Mouse (Mus musculus) right cerebral cortex, postnatal 4 days (tissue): ENCODE measurements around the gene Scamp4.
"Not testable (repeated sequence)": the region's sequence is repeated elsewhere in the genome, so short reads cannot be mapped to it uniquely, and the experiment has no call there.

Experiments
- DNase-seq: peaks from one replicate; pipeline ENCODE4 v3.0.0-alpha.2; 2022

Scamp4 gene

DNA sequence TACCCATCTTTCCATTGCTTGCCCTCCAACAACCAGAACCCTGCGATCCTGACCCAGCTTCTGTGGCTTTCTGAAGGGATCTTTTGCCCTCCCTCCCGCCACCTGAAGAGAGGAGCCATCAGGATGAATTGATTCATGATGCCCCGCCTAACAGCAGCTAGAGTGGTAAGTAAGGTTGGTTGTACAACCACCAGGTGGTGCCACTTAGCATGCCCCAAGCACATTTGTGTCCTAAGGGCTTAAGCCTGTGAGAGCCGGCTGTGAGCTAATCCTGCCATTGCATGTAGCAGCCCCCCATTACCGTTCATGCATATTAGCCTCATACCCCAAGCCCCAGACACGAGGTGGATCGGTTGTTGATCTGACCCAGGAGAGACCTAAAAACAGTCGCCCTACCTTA, 23.8 kb upstream of the Scamp4 start:
- DNase-seq = peak; percentile 22

DNA sequence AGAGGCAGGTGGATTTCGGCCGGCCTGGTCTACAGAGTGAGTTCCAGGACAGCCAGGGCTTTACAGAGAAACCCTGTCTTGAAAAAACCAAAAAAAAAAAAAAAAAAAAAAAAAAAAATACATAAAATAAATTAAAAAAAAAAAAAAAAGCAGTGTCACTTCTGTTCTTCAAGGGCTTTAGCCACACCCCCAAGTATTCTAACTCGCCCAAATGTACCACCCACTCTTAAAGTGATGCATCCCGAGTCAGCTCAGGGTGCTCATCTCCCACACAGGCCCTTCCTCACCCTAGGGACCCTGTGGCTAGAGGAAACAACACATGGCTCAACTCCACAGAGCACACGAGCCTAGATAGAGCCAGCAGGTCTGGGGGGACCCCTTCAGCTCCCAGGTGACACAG, 19.6 kb upstream of the Scamp4 start:
- DNase-seq = no peak

DNA sequence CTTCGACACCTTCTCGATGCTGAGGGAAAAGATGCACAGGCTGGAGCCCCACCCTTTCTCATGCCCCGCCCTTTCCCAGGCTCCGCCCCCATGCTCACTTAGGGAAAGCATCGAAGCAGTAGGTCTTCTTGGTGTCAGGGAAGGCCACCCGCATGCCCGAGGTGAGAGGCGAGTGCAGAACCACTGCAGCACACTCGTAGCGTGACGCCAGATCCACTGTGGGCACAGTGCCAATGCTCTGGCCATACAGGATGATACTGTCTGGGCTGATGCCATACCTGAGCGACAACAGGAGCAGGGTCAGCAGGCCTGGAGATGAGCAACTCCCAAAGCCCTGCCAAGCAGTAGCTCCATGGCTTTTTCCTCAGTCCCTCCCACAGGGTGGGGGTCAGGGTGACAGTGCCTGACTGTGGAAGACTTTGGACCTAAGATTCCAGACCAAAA, 18.6 kb upstream of the Scamp4 start:
- no peak for DNase-seq

DNA sequence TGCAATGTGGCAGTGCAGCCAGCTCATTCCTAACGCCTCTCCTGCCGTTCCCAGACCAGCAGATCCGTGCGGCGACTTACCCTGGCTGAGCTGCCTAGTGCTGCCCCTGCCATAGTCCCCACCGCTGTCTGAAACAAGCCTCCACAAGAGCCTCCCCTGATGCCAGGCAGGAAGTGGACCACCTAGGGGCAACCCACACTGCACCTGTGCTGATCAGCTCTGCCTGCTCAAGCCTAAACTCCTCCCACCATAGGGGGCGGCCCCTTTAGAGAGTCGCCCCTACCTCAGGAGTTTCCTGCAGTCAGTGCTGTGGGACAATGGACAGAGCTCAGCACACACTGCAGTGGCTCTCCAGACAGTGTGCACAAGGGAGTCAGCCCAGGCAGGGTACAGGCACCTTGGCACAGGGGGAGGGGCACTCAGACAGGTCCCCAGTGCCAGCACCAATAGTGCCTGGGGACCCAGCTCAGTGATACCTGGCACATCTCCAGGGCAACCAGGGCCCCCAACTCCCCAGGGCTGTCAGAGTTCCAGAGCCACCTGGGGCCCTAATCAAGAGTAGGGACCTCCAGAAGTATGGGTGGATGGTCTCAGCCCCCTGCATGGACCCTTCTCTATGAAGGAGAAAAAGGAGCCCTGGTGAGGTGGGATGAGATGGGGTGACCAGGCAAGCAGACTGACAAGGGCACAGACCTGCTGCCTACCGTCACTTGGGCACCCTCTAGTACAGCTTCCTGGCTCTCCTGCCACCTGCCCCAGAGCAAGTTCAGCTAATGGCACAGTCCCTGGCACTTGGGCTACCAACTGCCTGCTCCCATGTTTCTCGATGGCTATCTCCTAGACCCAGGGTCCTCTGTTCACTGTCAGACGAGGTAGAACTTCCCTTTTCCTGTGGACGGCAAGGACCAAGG, 17.8 kb upstream of the Scamp4 start:
- peak; percentile 2 for DNase-seq

DNA sequence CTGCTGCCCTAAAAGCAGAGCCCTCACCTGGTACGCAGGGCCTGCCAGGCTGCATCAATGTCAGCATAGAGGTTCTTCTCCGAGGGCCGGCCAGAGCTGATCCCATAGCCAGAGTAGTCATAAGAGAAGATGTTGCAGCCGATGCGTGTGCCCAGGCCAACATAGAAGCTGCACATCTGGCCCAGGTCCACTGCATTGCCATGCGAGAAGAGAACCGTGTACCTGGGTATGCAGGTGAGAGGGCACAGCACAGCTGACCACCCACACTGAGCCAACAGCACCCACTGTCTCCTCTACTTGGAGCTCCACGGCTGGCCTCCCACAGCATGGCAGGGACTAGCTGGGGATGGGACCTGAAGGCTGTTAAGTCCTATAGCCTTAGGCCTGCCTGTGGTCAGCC, 17.1 kb upstream of the Scamp4 start:
- no peak for DNase-seq

DNA sequence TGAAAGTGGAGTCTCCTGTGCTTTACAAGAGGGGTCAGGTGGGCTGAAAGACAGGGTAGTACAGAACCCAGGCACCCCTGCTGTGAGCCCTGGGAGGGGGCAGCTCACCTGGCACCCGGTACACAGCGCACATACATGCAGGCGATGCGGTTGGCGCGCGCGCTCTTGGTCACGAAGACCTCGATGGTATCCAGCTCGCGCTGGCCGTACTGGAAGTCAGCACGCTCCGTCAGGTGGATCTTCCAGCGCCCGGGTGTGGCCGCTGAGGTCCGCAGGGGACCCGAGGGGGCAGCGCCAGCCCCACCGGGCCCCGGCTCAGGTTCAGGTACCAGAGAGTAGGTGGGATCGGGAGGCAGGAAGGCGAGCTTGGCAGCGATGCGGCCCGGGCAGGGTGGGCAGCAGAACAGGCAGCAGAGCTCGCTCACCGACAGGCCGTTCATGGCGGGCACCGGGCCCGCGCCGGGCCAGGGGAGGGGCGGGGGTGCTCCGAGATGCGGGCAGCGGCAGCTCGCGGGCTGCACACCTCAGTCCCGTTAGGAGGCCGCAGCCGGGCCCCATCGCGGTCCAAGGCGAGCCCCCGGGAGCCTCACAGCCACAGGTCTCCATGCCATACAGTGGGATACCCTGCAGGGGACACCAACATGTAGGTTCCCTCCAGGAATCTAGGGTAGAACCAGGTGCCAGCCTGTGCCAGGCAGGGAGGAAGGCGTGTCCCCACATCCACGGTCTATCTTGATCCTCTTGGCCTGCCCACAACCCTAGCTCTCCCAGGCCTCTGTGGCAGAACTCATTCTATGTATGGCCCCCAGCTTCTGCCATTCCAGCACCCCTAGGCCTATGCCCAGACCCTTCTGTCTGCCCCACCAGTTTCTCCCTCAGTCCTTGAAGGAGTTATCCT, 16.0 kb upstream of the Scamp4 start:
- no peak for DNase-seq

DNA sequence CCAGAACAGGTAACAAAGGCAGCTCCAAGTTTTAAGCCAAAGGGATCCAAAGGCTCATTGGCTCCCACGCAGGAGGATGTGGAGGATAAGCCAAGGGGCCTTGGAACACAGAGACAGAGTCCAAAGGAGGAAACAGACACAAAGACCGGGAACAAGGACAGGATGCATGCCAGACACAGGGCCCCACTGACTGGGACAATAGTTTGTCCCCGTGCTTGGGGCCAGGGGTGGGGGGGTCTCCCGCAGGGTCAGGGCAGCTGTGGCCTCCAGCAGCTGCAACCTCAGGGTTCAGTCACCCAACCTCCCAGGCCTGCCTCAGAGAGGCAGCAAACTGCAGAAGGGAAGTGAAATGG, 15.4 kb upstream of the Scamp4 start:
- no peak for DNase-seq

DNA sequence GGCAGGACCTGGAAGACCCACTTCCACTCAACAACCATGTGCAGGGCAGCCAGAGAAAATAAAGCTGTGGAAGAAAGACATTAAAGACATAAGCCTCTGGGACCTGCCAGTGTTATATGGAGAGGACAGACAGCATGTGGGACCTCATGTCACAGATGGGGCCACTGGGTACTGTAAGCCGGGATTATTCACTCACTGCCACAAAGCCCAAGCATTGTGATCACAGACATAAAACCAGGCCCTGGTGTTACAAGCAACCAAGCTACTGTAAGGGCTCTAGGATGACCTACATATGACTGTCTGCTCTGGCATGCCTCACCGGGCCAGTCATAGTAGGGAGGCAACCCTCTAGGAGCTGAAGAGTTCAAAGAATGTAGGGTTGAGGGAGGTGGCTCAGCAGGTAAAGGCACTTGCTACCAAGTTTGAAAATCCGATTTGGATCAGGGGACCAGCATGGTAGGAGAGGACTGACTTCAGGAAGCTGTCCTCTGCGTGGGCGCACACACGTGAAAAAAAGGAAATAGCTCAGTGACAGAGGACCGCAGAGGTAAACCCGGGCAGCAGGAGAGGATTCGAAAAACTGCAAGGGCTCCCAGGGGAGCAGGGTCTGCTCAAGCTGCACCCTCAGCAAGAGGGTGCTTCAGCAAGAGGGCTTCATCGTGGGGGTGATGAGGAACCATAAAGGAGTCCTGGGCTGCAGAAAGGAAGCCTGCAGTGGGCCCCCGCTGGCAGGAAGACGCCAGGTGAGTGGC, 13.4 kb upstream of the Scamp4 start:
- no peak for DNase-seq

DNA sequence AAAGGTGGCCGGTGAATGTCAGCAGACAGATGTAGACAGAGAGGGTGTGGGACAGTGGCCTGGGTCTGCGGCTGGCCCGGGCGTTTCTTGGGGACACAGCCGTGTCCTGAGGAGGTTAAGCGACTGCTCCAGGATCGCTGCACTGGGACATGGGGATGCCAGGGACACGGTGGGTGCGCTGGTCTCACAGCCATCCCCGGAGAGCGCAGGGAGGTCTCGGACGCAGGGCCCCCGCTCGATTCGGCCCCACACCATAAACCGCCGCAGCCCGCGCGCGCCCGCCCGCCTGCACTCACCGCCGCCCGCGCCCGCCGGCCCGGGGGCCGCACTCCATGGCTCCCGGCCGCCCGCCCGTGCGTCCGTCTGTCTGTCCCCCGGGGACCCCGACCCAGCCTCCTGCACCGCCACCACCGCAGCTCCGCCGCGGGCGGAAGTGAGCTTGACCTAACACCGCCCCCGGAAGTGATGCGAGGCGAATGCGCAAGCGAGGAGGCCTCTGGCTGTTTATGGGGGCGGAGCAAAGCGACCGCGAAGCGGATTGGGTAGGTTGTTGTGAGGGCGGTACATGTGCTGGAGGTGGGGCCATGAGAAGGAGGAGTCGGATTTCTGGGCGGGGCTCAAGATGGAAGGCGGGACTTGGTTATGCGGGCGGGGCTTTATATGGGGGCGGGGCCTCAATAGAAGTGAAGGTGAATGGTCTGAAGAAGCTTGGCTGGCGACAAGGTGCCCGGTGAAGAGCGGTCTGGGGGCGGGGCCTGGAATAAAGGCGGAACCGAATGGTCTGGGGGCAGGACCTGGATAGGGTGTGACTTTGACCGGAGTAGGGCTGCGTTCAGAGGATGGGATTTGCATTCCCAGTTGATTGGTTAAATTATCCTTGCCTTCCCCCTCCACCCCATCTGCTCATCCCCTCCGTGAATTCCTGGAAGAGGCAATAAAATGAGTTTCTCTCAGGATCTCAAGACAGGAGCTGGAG, 12.5 kb upstream of the Scamp4 start, which contains the start of gene Abhd17a:
Abhd17a (minus strand) TSS at position 463 of the 976 bp plus-strand sequence.
- DNase-seq = peak; percentile 91

DNA sequence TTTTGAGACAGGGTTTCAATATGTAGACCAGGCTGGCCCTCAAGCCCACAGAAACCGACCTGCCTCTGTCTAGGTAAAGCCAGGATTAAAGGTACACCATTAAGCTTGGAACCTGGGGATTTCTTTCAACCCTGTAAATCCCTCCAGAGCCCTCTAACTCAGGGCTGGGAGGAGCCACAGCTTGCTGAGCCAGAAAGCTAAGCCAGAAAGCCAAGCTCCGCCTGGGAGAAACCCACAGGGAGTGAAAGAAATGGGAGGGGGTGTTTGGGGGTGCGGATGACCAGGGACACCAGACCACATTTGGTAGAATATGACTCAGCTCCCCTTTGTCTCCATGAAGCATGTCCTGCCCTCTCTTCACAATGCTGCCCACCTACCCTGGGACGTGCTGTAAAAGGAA, 6.4 kb upstream of the Scamp4 start:
- no peak for DNase-seq

DNA sequence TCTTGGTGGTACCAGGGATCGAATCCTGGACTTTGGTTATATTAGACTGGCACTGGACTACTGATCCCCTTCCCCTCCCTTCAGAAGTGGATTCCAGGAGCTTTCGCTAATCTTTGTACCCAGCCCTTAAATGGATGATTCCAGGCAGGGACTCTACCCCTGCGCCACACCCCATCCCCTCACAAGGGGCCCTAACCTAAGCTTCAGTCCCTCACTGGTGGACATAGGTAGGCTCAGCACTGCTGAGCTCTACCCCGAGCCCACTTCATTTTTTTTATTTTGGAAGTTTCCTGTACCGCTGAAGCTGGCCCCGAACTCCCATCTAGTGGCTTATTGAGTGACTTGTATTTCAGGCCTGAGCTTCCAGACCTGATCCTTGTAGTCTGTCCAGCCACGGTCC, 692 bp downstream of the Scamp4 start:
- DNase-seq = no peak

DNA sequence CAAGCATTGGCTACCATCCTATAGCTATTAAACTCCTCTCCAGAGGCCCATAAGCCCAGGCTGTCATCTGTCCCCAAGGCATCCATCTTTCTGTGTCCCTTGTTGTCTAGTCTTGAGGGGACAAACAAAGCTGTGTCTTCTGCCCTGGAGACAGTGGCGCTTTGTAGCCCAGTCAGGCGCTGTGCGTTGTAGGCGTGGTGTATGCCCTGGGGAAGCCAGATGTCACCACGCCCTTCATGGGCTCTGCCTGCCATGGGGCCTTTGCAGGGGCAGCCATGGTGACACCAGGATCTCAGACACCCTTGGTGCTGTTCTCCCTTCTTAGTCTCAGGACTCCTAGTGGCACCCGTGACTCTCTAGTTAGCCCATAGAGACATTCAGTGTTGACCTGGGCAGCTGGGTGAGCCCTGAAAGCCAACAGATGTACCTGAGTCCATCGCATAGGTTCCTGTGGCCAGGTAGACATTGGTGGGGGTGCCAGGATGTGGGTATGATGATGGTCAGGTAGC, 1.4 kb downstream of the Scamp4 start:
- no peak for DNase-seq

DNA sequence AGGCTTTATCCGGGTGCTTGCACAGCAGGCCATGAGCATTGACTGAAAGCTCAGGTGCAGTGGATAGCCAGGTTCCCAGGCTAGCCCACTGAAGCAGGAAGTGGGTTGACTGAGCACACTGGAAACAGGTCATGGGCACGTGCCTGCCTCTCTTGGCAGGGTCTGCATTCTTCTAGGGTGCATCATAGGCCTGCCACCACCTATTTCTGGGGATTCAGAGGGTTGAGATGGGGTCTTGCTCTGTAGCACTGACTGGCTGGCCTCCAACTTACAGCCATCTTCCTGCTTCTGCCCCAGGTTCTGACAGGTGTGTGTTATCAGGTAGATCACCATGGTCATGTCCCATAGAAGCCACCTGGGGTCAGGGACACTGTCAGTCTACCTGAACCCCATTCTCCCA, 2.3 kb downstream of the Scamp4 start:
- no peak for DNase-seq

DNA sequence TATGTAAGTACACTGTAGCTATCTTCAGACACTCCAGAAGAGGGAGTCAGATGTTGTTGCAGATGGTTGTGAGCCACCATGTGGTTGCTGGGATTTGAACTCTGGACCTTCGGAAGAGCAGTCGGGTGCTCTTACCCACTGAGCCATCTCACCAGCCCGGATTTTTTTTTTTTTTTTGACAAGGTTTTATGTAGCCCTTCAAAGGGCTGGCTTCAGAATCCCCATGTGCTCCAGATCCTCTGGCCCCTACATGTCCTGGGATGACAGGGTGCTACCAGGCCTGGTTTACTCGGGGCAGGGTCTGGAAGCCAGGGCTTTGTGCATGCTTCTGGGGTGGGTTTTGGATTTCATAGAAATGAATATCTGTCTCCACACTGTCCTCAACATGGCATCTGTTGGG, 3.0 kb downstream of the Scamp4 start, which contains the start of gene Gm49322:
Gm49322 (plus strand) TSS at position 301 of the 400 bp plus-strand sequence.
- not testable (repeated sequence) for DNase-seq

DNA sequence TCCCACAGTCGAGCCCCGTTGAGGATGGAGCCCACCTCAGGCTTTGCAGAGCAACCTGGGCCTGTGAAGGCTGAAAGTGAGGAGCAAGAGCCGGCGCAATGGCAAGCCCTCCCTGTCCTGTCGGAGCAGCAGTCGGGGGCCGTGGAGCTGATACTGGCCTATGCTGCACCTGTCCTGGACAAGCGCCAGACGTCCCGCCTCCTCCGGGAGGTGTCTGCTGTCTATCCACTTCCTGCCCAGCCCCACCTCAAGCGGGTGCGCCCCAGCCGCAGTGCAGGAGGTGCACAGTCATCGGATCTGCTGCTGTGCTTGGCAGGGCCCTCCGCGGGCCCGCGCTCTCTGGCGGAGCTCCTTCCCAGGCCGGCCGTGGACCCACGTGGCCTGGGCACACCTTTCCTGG, 3.6 kb downstream of the Scamp4 start:
- no peak for DNase-seq

DNA sequence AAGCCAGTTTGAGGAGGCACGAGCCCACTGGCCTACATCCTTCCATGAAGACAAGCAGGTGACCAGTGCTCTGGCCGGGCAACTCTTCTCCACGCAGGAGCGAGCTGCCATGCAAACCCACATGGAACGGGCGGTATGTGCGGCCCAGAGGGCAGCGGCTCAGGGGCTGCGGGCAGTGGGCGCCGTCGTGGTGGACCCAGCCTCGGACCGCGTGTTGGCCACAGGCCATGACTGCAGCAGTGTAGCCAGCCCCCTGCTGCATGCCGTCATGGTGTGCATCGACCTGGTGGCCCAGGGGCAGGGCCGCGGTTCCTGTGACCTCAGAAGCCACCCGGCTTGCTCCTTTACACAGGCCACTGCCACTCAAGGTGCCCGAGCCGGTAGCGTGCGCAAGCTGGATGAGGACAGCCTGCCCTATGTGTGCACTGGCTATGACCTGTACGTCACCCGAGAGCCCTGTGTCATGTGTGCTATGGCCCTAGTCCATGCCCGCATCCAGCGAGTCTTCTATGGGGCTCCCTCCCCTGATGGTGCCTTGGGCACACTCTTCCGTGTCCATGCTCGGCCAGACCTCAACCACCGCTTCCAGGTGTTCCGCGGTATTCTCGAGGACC, 4.2 kb downstream of the Scamp4 start:
- DNase-seq = no peak

DNA sequence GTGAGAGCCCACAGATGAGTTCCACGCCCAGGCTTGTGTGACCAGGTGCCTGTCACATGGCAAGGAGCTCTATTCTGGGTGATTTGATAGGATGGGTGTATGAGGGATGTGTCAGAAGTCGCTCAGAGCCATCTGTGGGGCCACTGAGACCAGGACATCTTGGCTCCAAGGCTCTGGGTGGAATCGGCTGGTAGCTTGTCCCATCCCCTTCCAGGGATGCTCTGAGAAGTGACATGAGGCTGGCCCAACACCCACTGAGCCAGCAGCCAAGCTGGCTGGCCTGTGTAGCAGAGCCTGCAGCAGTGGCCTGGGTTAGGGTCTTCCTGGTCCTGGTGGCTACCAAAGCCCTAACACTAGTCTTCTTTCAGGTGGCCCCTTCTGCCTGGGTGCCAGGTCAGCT, 5.8 kb downstream of the Scamp4 start:
- no peak for DNase-seq

DNA sequence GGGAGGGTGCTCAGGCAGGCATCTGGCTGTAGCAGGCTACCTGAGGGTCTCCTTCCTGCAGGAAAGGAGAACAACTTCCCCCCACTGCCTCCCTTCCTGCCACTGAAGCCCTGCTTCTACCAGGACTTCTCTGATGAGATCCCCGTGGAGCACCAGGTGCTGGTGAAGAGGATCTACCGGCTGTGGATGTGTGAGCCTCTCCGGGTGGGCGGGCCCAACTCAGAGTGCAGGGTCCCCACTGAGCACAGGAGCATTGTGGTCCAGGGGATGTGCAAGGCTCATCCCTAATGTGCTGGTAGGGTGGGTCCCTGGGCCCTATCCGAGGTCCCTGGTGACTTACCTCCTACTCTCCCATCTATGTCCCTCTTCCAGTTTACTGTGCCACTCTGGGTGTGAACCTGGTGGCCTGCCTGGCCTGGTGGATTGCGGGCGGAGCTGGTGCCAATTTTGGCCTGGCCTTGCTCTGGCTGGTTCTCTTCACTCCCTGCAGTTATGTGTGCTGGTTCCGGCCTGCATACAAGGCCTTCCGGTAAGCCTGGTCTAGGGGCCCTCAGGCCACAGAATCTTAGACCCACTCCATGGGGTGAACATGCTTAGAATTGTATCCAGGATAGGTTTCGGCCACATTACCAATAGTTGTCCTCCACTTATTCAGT, 6.7 kb downstream of the Scamp4 start:
- DNase-seq = no peak

DNA sequence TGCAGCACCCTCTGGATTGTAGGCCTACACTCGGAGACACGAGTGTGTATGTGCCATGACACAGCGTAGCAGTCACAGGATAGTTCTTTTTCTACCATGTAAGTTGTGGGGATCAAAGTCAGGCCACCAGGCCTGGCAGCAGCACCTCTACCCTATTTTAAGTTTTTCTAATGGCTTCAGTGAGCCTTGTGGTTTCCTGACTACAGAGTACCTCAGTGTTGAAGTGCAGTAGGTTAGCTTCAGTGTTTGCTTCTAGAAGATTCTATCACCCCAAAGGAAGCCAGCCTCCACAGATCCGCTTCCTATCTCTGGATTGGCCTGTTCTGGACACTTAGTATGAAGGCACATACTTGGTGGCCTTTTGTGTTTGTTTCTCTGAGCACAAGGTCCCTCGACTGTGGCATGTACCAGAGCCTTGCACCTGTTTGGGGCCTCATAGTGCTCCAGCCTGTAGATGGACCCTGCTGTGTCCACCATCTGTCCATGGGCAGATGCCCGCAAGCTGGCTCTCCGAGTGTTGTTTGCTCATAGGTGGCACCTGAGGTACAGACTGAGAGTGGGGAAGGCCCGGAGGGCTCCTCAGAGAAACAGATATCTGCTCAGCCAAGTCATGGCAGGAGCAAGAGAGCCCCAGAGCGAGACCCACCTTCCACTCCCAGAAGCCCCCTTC, 7.6 kb downstream of the Scamp4 start:
- DNase-seq = no peak

DNA sequence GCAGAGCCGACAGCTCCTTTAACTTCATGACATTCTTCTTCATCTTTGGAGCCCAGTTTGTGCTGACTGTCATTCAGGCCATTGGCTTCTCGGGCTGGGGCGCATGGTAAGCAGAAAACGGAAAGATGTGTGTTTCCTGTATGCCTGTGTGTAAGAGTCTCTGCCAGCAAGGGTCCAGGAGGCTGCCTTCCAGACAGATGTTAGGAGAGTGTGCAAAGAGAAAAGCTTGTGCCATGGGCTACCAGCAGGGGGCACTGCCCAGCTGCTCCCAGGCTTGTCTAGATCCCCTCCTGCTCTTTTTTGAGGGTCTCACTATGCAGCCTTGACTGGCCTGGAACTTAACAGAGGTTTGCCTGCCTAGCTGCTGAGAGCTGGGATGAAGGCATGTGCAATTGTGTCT, 8.4 kb downstream of the Scamp4 start:
- DNase-seq = peak; percentile 53
